Mouse (Mus musculus) activated CD4-positive, CD25-positive, alpha-beta regulatory T cell, adult 9 weeks (primary cell): ENCODE measurements around the gene Tead2. TPM values are rescaled to one million over a fixed set of nuclear protein-coding genes. Genes with fewer than 3 reads are reported as not detected.

Source experiments
- polyA plus RNA-seq: library from polyadenylated mRNA; unstranded; fragments of 100-300 nt; shearing (Covaris generic); gene quantifications from one replicate; pipeline ENCODE4 v1.2.1, GENCODE M21; 2017

Tead2 gene
- polyA plus RNA-seq = 3.0 TPM

DNA sequence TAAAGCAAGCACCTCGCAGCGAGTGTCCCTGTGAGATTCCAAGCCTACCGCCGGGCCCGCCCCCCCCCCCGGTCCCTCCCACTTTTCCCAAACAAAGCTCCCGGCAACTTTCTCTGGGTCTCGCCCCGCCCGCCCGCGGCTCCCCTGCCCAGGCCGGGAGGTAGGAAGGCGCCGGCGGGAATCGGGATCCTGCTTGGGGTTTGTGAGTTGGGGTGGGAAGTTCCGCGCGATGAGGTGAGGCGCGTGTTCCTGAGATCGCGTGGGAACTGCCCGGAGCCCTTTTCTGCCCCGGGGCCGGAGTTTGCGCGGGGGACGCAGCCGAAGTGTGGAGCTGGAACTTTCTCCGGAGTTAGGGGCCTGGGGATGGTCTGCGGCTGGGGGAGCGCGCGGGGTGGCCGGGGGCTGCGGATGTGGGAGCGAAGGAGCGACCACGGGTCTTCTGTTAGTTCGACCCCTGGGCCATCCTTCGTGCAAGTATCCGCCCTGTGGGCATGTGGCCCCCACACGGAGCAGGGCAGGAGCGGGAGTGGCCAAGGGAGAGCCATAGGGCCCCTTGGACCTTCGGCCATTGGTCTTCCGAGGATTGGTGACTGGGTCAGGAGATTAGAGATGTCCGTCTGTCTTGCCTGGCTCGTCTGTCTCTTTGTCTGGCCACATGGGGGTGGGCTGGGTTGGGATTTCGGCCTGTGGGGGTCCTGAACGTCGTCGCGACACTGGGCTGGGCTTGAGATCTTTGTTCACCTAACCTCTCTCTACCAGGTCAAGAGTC is at the start of gene Tead2:
Tead2 (plus strand) TSS at position 81 of the 769 bp plus-strand sequence.

DNA sequence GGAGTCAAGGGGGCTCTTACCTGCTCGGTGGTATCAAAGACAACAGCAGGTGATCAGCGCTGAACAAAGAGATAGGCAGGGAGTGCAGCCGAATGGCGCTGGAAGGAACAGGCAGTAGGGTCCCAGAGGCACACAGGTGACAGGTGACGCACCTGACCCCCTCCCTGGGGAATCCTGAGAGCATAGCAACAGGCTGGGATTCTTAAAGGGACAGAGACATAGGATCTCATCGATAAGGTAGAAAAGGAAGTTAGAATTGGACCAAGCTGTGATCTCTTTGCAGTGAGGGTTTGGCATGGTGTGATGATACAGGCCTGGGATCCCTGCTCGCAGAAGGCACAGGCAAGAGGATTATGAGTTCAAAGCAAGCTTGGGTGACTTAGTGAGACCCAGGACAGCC is 36.1 kb upstream of the Tead2 start, which contains the start of gene Gfy:
Gfy (minus strand) TSS at position 101 of the 400 bp plus-strand sequence.

DNA sequence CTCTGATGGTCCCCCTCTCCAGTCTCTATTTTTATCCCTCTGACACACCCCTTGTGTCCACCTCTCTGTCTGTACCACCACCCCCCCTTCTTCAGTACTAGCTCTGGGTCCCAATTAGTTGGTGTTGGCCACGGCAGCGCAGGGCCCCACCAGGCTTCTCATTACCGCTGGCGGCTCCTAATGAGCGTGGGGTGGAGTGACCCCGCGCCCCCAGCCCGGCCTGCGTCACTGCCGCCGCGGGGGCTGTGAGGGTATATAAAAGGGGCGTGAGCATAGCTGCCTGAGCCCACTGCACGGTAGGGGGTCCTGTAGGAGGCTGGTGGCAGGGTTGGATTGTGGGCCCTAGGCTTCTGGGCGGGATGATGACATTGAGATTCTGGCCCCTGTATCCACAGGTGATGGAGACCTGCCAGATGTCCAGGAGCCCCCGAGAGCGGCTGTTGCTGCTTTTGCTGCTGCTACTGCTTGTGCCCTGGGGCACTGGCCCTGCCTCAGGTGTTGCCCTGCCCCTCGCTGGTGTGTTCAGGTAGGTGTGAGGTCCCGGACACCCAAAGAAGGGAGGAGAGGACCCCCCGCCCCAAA is 34.6 kb upstream of the Tead2 start, which contains the start of gene Pth2:
Pth2 (plus strand) TSS at position 100 of the 582 bp plus-strand sequence.

DNA sequence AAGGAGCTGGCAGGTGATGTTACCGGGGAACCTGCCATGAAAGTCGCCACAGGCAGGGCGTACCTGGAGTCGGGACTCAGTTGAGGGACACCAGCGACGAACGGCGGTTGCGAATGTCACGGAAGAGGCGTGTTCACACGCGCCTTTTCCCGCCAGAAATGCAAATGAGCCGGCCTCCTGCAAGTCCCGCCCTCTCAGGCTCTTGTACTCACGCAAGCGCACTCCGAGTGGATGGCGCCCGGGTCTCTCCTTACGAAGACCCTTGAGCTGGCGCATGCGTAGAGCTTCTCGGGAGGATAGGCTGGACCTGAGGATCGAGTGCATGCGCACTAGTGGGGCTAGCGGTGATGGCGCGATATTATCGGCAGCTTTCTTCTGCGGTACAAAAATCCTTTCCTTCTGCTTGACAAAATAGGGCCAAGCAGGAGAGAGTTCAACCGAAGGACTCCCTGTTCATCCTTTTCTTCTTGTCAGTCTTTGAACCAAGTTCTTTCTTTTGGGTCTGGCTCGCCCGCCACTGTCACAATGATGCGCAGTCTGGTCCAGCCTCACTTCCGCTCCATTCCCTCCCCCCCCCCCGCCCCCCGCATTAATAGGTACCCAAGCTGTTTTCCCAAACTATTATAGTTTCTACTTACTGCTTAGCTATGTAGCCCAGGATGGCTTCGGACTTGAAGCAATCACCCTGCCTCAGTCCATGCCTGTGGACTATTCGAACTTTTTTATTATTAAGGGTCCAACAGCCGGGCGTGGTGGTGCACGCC is 11.0 kb upstream of the Tead2 start, which contains the start of gene Ccdc155:
Ccdc155 (minus strand) TSS at position 513 of the 764 bp plus-strand sequence.

DNA sequence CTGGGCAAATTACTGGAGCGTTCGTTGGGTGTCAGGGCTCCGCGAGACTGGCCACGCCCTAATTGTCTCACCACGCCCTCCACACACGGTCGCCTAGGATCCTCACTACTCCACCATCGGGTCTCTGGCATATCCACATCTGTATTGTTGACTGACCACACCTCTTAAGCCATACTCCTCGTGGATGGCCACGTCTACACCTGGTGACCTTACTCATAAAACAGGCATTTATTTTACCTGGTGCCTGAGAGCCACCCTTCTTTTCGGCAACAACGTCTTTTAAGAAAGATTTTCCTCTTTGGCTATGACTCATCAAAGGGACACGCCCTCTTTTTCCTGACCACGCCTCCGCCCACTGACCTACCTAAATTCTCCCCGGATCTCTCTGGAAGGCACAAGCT is 3.7 kb upstream of the Tead2 start, which contains the start of gene Dkkl1:
Dkkl1 (minus strand) TSS at position 297 of the 401 bp plus-strand sequence.

DNA sequence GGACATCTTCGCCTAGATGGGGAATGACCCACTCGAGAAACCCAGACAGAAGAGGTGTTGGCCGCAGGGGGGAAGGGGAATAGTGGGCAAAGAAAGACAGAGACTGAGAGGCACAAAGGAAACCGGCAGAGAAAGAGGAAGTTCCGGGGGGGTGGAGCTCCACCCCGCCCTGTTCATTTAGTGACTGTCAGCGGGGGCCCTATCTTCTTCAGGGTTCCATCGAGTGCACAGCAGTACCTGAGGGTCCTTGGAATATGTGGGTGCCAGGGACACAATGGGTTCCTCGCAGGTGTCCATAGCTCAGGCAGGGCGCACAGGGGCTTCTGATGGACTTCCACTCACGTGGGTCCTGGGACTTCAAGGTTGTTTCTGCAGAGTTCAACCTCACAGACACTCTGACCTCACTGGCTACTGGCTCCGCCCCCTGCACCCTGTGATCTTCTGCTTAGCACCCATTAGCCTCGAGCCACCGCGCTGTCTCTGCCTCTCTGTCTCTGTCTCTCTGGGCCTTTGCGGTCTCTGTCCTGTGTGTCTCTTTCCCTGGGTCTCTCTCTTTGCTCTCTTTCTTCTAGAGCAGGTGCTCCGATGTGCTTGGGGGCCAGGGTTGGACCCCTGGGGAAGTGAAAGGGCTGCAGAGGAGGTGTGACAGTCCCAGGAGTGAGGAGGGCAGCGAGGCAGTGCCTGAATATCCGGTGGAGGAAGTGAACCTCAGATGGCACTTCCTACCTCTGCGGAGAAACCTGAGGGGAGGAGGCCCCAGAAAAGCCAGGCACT is 23.4 kb downstream of the Tead2 start, which contains the start of gene Cd37:
Cd37 (minus strand) TSS at position 393 of the 774 bp plus-strand sequence.

DNA sequence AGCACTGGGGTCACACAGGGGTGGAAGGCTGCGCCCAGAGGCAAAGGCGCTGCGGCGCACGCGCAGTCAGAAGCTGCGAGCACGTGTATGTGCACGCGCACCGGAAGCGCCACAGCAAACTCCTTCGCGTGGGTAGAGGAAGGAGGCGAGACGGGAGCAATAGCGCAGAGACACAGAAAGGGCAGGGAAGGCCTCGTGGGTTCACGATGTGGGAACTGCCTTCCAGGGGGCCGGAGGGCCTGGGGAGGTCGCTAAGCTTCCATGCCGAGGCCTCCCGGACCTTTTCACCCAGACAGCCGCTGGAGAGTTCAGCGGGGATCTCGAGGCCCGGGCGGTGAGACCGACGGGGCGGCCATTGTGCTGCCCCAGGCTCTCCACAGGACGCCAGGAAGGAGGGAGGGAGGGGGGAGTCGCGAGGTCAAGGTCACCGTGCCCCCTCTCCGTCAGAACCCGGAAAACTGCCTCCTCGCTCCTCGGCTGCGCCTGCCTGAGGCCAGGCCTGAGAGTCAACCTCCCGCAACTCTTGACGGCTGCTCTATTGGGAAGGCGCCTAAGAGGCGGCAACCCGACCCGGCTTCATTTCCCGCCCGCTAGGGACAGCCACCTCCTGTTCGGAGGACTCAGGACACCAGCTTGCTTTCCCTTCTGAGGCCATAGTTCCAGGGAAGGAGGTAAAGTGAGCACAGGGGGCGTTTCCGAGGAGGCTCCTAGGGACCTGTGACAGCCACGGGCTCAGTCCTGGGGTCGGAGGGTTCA is 25.3 kb downstream of the Tead2 start, which contains the start of gene Slc6a16:
Slc6a16 (plus strand) TSS at position 453 of the 756 bp plus-strand sequence.

DNA sequence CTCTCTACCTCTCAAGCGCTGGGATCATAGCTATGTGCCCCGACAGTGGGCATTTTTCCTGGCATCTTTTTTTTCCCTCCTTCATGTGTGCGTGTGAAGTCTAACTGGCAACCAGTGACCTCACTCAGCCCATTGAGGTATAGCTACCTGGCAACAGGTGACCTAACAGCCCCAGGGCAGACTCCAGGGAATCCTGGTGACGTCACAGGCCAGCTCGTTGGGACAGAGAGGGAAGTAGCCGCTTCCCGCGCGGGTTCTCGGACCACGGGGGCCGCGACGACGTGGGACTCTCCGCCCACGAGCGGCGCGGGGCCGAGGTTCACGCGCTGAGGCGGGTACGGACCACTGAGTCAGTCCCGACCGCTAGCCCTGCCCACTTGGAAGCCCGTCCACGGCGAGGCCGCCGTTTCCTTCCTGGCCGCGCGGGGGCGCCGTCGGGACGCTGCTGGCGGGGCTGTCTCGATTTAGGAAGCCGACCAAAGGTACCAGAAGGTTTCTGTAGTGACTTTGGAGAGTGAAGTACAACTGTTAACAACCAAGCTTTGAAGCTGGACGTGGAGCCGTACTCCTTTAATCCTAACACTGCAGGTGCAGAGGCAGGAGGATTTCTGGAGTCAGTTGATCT is 61.7 kb downstream of the Tead2 start, which contains the start of gene Slc6a21:
Slc6a21 (plus strand) TSS at position 378 of the 625 bp plus-strand sequence.

Other genes starting within 250 kb of the Tead2 start
- gene Cpt1c, start 240.9 kb upstream of the Tead2 start, polyA plus RNA-seq = 0.42 TPM
- gene Prmt1, start 229.2 kb upstream of the Tead2 start, polyA plus RNA-seq = 182 TPM
- 257 TPM for gene Irf3, start 218.1 kb upstream of the Tead2 start, polyA plus RNA-seq
- gene Bcl2l12, start 217.0 kb upstream of the Tead2 start, polyA plus RNA-seq = 32.8 TPM
- gene Scaf1, start 199.4 kb upstream of the Tead2 start, polyA plus RNA-seq = 30.0 TPM
- 8.7 TPM for gene Rras, start 197.8 kb upstream of the Tead2 start, polyA plus RNA-seq
- gene Prr12, start 162.9 kb upstream of the Tead2 start, polyA plus RNA-seq = 4.7 TPM
- gene Nosip, start 153.3 kb upstream of the Tead2 start, polyA plus RNA-seq = 126 TPM
- gene Prrg2, start 153.1 kb upstream of the Tead2 start, polyA plus RNA-seq = 3.9 TPM
- 124 TPM for gene Rcn3, start 123.5 kb upstream of the Tead2 start, polyA plus RNA-seq
- 6.3 TPM for gene Fcgrt, start 111.9 kb upstream of the Tead2 start, polyA plus RNA-seq
- gene Rps11, start 91.3 kb upstream of the Tead2 start, polyA plus RNA-seq = 3,104 TPM
- 2,649 TPM for gene Rpl13a, start 87.0 kb upstream of the Tead2 start, polyA plus RNA-seq
- gene Gm45713, start 79.5 kb upstream of the Tead2 start, polyA plus RNA-seq = not detected
- 220 TPM for gene Flt3l, start 79.3 kb upstream of the Tead2 start, polyA plus RNA-seq
- gene Pih1d1, start 61.5 kb upstream of the Tead2 start, polyA plus RNA-seq = 55.1 TPM
- 64.8 TPM for gene Aldh16a1, start 61.2 kb upstream of the Tead2 start, polyA plus RNA-seq
- not detected for gene Slc17a7, start 51.8 kb upstream of the Tead2 start, polyA plus RNA-seq
- gene Gfy, start 36.2 kb upstream of the Tead2 start, polyA plus RNA-seq = not detected
- gene Pth2, start 34.8 kb upstream of the Tead2 start, polyA plus RNA-seq = not detected
- gene Ccdc155, start 10.9 kb upstream of the Tead2 start, polyA plus RNA-seq = 0.12 TPM
- 16.3 TPM for gene Dkkl1, start 3.6 kb upstream of the Tead2 start, polyA plus RNA-seq
- gene Cd37, start 23.4 kb downstream of the Tead2 start, polyA plus RNA-seq = 641 TPM
- gene Slc6a16, start 25.3 kb downstream of the Tead2 start, polyA plus RNA-seq = not detected
- not detected for gene Slc6a21, start 61.8 kb downstream of the Tead2 start, polyA plus RNA-seq
- gene Trpm4, start 118.0 kb downstream of the Tead2 start, polyA plus RNA-seq = 11.7 TPM
- not detected for gene Hrc, start 119.5 kb downstream of the Tead2 start, polyA plus RNA-seq
- gene Ppfia3, start 151.3 kb downstream of the Tead2 start, polyA plus RNA-seq = 0.12 TPM
- gene Lin7b, start 154.8 kb downstream of the Tead2 start, polyA plus RNA-seq = 0.89 TPM
- gene Snrnp70, start 180.0 kb downstream of the Tead2 start, polyA plus RNA-seq = 263 TPM
- not detected for gene Kcna7, start 189.9 kb downstream of the Tead2 start, polyA plus RNA-seq
- gene Ntf5, start 197.9 kb downstream of the Tead2 start, polyA plus RNA-seq = 0.92 TPM
- gene Lhb, start 205.1 kb downstream of the Tead2 start, polyA plus RNA-seq = not detected
- 19.6 TPM for gene Gys1, start 219.1 kb downstream of the Tead2 start, polyA plus RNA-seq
- 67.2 TPM for gene Ruvbl2, start 222.3 kb downstream of the Tead2 start, polyA plus RNA-seq
- gene Ftl1, start 244.1 kb downstream of the Tead2 start, polyA plus RNA-seq = 2,196 TPM